Mouse (Mus musculus): ENCODE results near the gene Cactin. TPM values are rescaled to one million over a fixed set of nuclear protein-coding genes. Genes with fewer than 3 reads are reported as not detected.

Gene Cactin
- polyA plus RNA-seq, 1 experiment from 2014 or later: 51.2 TPM

DNA sequence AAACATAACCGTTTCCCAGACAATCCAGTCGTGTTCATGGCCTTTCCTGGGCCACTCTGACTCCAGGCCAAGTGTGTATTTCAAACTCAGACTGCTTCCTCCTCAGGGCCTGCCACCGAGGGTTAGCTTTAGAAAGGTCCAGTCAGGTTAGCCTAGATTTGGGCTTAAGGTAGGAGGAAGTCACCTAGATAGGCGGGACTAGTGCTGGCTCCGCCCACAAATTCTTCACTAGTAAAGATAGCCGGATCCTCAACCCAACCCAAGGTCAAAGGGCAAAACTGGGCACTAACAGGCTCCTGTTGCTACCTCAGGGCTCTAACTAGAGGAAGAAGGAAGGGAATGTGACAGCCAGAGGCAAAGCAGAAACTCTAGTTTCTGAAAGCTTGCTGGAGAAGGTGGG is 34.3 kb upstream of the Cactin start:
- H3K27ac ChIP-seq (ENCODE audit: low read depth, low read length): no peak overlapping the region
- H3K9me3 ChIP-seq (ENCODE audit: control insufficient read depth, low read length): no peaks in the 10 kb centered on the region
- DNase-seq (ENCODE audit: low spot score) (no peak), ATAC-seq (replicated peaks; ENCODE audit: low FRiP score) (no peak)
- H3K27me3 ChIP-seq (ENCODE audit: control insufficient read depth, insufficient read depth, low read length): peaks cover 32% of the 10 kb centered on the region
- H3K36me3 ChIP-seq (ENCODE audit: control insufficient read depth, insufficient read depth, low read length): no peaks in the 10 kb centered on the region
- H3K9ac ChIP-seq (ENCODE audit: low read length): no peak overlapping the region
- 49% methylated on average over 6 of the region's 6 CpGs for WGBS
- no peak overlapping the region for H3K4me3 ChIP-seq (ENCODE audit: low read depth, low read length)
- H3K4me1 ChIP-seq (replicated peaks; ENCODE audit: control insufficient read depth, insufficient read depth, low read length): peaks cover 5% of the 10 kb centered on the region; the same call in 1 of the 2 replicates
- no peak overlapping the region; the same call in 1 of the 2 replicates for H3K4me2 ChIP-seq (ENCODE audit: low read depth, low read length, severe bottlenecking)

GRCm38 (mm10) chr10:81287513-81288157 is 33.3 kb upstream of the Cactin start:
- Histone ChIP-seq H3K4me3 (ENCODE audit: low read depth, low read length) (no peak overlapping the region), H3K27ac (ENCODE audit: low read depth, low read length) (no peak overlapping the region), H3K27me3 (ENCODE audit: control insufficient read depth, insufficient read depth, low read length) (peaks cover 32% of the 10 kb centered on the region), H3K4me1 (replicated peaks; ENCODE audit: control insufficient read depth, insufficient read depth, low read length) (peaks cover 5% of the 10 kb centered on the region; the same call in 1 of the 2 replicates), H3K36me3 (ENCODE audit: control insufficient read depth, insufficient read depth, low read length) (no peaks in the 10 kb centered on the region), H3K4me2 (ENCODE audit: low read depth, low read length, severe bottlenecking) (no peak overlapping the region), H3K9ac (ENCODE audit: low read length) (no peak overlapping the region), H3K9me3 (ENCODE audit: control insufficient read depth, low read length) (no peaks in the 10 kb centered on the region)
- DNase-seq (ENCODE audit: low spot score) (peak; percentile 79), ATAC-seq (replicated peaks; ENCODE audit: low FRiP score) (no peak)
- WGBS: 60% methylated on average over 8 of the region's 8 CpGs

DNA sequence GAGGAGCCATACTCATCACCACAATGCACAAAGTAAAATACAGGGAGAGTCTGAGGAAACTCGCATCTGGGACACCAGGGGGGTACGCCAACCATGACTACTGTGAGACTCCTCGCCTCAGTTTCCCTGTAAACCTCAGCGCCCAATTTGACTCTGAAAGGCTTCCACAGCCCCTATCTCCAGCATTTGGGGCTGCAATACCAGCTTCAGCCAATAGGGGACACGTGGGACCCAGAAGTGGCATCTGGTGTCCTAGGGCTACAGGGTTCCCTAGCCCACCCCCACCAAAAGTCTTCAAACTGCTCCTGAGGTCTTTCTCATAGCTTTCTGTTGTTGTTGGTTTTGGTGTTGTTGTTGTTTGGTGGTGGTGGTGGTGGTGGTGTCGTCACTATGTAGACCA is 32.3 kb upstream of the Cactin start:
- no peaks in the 10 kb centered on the region for H3K9me3 ChIP-seq (ENCODE audit: control insufficient read depth, low read length)
- no peak overlapping the region for H3K27ac ChIP-seq (ENCODE audit: low read depth, low read length)
- WGBS: 34% methylated on average over 6 of the region's 6 CpGs
- DNase-seq (ENCODE audit: low spot score) (no peak), ATAC-seq (replicated peaks; ENCODE audit: low FRiP score) (no peak)
- no peaks in the 10 kb centered on the region for H3K36me3 ChIP-seq (ENCODE audit: control insufficient read depth, insufficient read depth, low read length)
- H3K4me3 ChIP-seq (ENCODE audit: low read depth, low read length): no peak overlapping the region
- no peak overlapping the region for H3K4me2 ChIP-seq (ENCODE audit: low read depth, low read length, severe bottlenecking)
- peaks cover 31% of the 10 kb centered on the region for H3K27me3 ChIP-seq (ENCODE audit: control insufficient read depth, insufficient read depth, low read length)
- peaks cover 7% of the 10 kb centered on the region; the same call in 1 of the 2 replicates for H3K4me1 ChIP-seq (replicated peaks; ENCODE audit: control insufficient read depth, insufficient read depth, low read length)
- no peak overlapping the region; the same call in 1 of the 2 replicates for H3K9ac ChIP-seq (ENCODE audit: low read length)

- Histone ChIP-seq H3K27me3 (ENCODE audit: control insufficient read depth, insufficient read depth, low read length) (peaks cover 29% of the 10 kb centered on the region), H3K4me1 (replicated peaks; ENCODE audit: control insufficient read depth, insufficient read depth, low read length) (peaks cover 13% of the 10 kb centered on the region; the same call in 1 of the 2 replicates)
- ATAC-seq (replicated peaks; ENCODE audit: low FRiP score): no peak
Observed at GRCm38 (mm10) chr10:81289278-81289677, 31.6 kb upstream of the Cactin start.

DNA sequence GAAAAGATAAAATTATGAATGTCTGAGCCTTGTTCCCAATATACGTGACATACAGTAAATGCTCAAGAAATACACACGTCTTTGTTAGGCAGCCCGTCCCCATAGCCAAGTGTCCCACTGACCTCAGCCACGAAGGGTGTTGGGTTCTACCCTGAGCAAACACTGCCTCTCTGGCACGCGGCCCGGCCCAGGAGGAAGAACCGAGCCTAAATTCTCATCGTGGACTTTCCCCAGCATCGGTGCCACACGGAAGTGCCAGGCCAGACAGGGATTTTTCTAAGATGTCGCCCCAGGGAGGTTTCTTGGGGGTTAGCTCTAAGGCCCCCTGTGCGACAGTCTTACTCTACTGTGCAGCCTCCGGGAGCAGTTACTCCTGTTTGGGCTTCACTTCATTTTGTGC is 31.1 kb upstream of the Cactin start:
- H3K4me1 ChIP-seq (replicated peaks; ENCODE audit: control insufficient read depth, insufficient read depth, low read length): peaks cover 17% of the 10 kb centered on the region; the same call in 1 of the 2 replicates
- no peak overlapping the region for H3K4me3 ChIP-seq (ENCODE audit: low read depth, low read length)
- no peak for DNase-seq (ENCODE audit: low spot score)
- no peak overlapping the region for H3K27ac ChIP-seq (ENCODE audit: low read depth, low read length)
- H3K9me3 ChIP-seq (ENCODE audit: control insufficient read depth, low read length): no peaks in the 10 kb centered on the region
- ATAC-seq (replicated peaks; ENCODE audit: low FRiP score): no peak
- peaks cover 26% of the 10 kb centered on the region for H3K27me3 ChIP-seq (ENCODE audit: control insufficient read depth, insufficient read depth, low read length)
- no peak overlapping the region for H3K4me2 ChIP-seq (ENCODE audit: low read depth, low read length, severe bottlenecking)
- WGBS: 62% methylated on average over 14 of the region's 14 CpGs
- no peaks in the 10 kb centered on the region for H3K36me3 ChIP-seq (ENCODE audit: control insufficient read depth, insufficient read depth, low read length)
- H3K9ac ChIP-seq (ENCODE audit: low read length): no peak overlapping the region

More at GRCm38 (mm10) chr10:81289278-81289677, 31.6 kb upstream of the Cactin start:
- no peaks in the 10 kb centered on the region for H3K36me3 ChIP-seq (ENCODE audit: control insufficient read depth, insufficient read depth, low read length)
- no peak overlapping the region for H3K4me3 ChIP-seq (ENCODE audit: low read depth, low read length)
- H3K9ac ChIP-seq (ENCODE audit: low read length): no peak overlapping the region
- no peak overlapping the region for H3K4me2 ChIP-seq (ENCODE audit: low read depth, low read length, severe bottlenecking)
- no peak overlapping the region for H3K27ac ChIP-seq (ENCODE audit: low read depth, low read length)
- peak; percentile 82 for DNase-seq (ENCODE audit: low spot score)
- 6% methylated on average over 7 of the region's 7 CpGs for WGBS
- H3K9me3 ChIP-seq (ENCODE audit: control insufficient read depth, low read length): no peaks in the 10 kb centered on the region

DNA sequence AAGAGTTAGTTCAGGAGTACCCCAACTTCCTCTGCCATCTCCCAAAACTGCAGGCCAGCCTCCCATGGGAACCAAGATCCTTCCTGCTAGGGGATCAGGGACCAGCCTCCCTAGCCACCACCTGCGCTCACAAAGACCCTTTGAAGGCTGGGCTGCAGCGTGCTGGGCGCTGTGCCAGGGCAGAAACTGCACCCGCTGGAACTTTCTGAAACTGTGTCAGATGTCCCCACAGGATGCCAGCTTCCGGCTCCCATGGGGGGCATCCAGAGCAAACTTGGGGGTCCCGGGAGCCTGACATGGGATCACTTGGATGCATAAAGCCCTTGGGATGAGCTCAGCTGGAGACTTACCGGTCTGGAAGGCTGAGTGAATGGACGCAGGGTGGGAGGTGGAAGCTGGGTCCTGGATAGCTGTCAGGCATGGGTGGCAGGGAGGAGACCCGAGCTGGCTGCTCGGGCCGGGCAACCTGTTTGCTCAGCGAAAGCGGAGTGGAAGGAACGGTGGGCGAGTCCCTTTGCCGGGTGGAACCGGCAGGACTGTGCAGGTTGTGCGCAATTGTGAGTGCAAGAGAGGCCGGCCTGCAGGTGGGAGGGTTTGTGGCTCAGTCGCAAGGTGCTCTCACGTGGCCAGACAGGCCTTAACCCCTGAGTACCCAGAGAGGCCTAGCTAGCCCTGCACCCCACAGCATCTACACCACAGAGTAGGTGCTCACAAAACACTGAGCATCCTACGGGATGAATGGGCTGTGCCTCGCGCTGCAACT is 30.0 kb upstream of the Cactin start:
- ATAC-seq (replicated peaks; ENCODE audit: low FRiP score) (no peak), DNase-seq (ENCODE audit: low spot score) (no peak)
- 13% methylated on average over 24 of the region's 24 CpGs for WGBS
- Histone ChIP-seq H3K4me2 (ENCODE audit: low read depth, low read length, severe bottlenecking) (no peak overlapping the region), H3K27me3 (ENCODE audit: control insufficient read depth, insufficient read depth, low read length) (peaks cover 20% of the 10 kb centered on the region), H3K9ac (ENCODE audit: low read length) (no peak overlapping the region), H3K4me1 (replicated peaks; ENCODE audit: control insufficient read depth, insufficient read depth, low read length) (peaks cover 18% of the 10 kb centered on the region; the same call in 1 of the 2 replicates), H3K27ac (ENCODE audit: low read depth, low read length) (no peak overlapping the region), H3K36me3 (ENCODE audit: control insufficient read depth, insufficient read depth, low read length) (no peaks in the 10 kb centered on the region), H3K9me3 (ENCODE audit: control insufficient read depth, low read length) (no peaks in the 10 kb centered on the region), H3K4me3 (ENCODE audit: low read depth, low read length) (no peak overlapping the region)

DNA sequence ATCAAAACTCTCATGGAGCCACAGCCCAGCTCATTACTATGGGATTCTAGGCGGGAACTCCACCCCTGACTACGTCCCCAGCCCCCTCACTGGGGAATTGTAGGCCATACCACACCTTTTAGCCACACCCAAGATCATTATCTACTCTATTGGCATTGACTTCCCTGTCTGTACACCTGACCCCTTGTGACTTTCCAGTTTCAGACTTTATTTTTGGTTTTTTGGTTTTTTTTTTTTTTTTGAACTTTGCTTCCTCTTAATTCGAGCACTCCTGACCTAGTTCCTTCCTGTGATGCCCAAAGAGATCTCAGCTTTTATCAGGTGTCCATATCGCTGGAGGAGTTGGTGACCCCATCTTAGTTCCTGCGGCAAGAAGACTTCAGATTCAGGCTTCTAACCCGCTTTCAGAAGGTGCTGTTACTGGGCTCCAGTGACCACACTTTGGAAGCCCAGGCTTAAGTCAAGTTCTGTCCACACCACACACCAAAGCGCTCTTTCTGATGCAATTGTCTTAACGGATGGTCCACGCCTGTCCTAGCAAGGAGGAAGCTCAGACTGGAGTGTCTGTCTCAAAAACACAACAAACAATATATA is 29.3 kb upstream of the Cactin start, which contains the start of gene Tjp3:
Gene Tjp3 (minus strand): TSS at position 71 of the 594 bp plus-strand sequence.
- no peak within 1 kb of the TSS for H3K27ac ChIP-seq (ENCODE audit: low read depth, low read length)
- WGBS: 81% methylated on average over 9 of the region's 9 CpGs
- no peak for DNase-seq (ENCODE audit: low spot score)
- H3K4me1 ChIP-seq (replicated peaks; ENCODE audit: control insufficient read depth, insufficient read depth, low read length): peaks cover 18% of the 10 kb centered on the region; the same call in 1 of the 2 replicates
- H3K9me3 ChIP-seq (ENCODE audit: control insufficient read depth, low read length): no peaks in the 10 kb centered on the region
- H3K4me2 ChIP-seq (ENCODE audit: low read depth, low read length, severe bottlenecking): no peak within 1 kb of the TSS
- ATAC-seq (replicated peaks; ENCODE audit: low FRiP score): no peak
- H3K27me3 ChIP-seq (ENCODE audit: control insufficient read depth, insufficient read depth, low read length): peaks cover 20% of the 10 kb centered on the region
- peak within 1 kb of the TSS; percentile 82; the same call in 1 of the 2 replicates for H3K4me3 ChIP-seq (ENCODE audit: low read depth, low read length)
- H3K36me3 ChIP-seq (ENCODE audit: control insufficient read depth, insufficient read depth, low read length): no peaks in the 10 kb centered on the region
- no peak within 1 kb of the TSS for H3K9ac ChIP-seq (ENCODE audit: low read length)

GRCm38 (mm10) chr10:81292554-81293333 is 28.2 kb upstream of the Cactin start, which contains the start of gene Pip5k1c:
Gene Pip5k1c, plus strand, starts transcription at chr10:81292963.
- Histone ChIP-seq H3K4me3 (ENCODE audit: low read depth, low read length) (peak within 1 kb of the TSS; percentile 82), H3K36me3 (ENCODE audit: control insufficient read depth, insufficient read depth, low read length) (no peaks in the 10 kb centered on the region), H3K27me3 (ENCODE audit: control insufficient read depth, insufficient read depth, low read length) (peaks cover 20% of the 10 kb centered on the region), H3K4me1 (replicated peaks; ENCODE audit: control insufficient read depth, insufficient read depth, low read length) (peaks cover 20% of the 10 kb centered on the region; the same call in 1 of the 2 replicates), H3K9ac (ENCODE audit: low read length) (peak within 1 kb of the TSS; percentile 90), H3K27ac (ENCODE audit: low read depth, low read length) (peak within 1 kb of the TSS; percentile 65; the same call in 1 of the 2 replicates), H3K4me2 (ENCODE audit: low read depth, low read length, severe bottlenecking) (peak within 1 kb of the TSS; percentile 95), H3K9me3 (ENCODE audit: control insufficient read depth, low read length) (no peaks in the 10 kb centered on the region)
- DNase-seq (ENCODE audit: low spot score) (peak; percentile 100), ATAC-seq (replicated peaks; ENCODE audit: low FRiP score) (peak; percentile 94)
- under 1% methylated on average over 80 of the region's 80 CpGs for WGBS

Data from forebrain, embryonic 11.5 days (tissue).